Mouse (Mus musculus): Measurements from ENCODE around the gene Dennd5b.

Gene Dennd5b

GRCm38 (mm10) chr6:149101943-149102243 is 413 bp upstream of the Dennd5b start:
- DNase-seq (ENCODE audit: low read depth, low spot score): no peak

GRCm38 (mm10) chr6:149100174-149101075 is 1.1 kb downstream of the Dennd5b start:
- peak; percentile 51 for DNase-seq (ENCODE audit: low read depth, low spot score)

GRCm38 (mm10) chr6:149098993-149099392 is 2.5 kb downstream of the Dennd5b start:
- DNase-seq (ENCODE audit: low read depth, low spot score): no peak

GRCm38 (mm10) chr6:149097276-149097675 is 4.2 kb downstream of the Dennd5b start:
- DNase-seq (ENCODE audit: low read depth, low spot score): no peak

- DNase-seq (ENCODE audit: low read depth, low spot score): no peak
Observed at GRCm38 (mm10) chr6:149096233-149096632, 5.2 kb downstream of the Dennd5b start.

GRCm38 (mm10) chr6:149095389-149095788 is 6.1 kb downstream of the Dennd5b start:
- no peak for DNase-seq (ENCODE audit: low read depth, low spot score)

GRCm38 (mm10) chr6:149094555-149094954 is 6.9 kb downstream of the Dennd5b start:
- DNase-seq (ENCODE audit: low read depth, low spot score): no peak

- no peak for DNase-seq (ENCODE audit: low read depth, low spot score)
Observed at GRCm38 (mm10) chr6:149093465-149093864, 8.0 kb downstream of the Dennd5b start.

GRCm38 (mm10) chr6:149092406-149092805 is 9.1 kb downstream of the Dennd5b start:
- DNase-seq (ENCODE audit: low read depth, low spot score): no peak

GRCm38 (mm10) chr6:149077136-149077808 is 24.2 kb downstream of the Dennd5b start:
- DNase-seq (ENCODE audit: low read depth, low spot score): no peak

- DNase-seq (ENCODE audit: low read depth, low spot score): no peak
Observed at GRCm38 (mm10) chr6:149073854-149074253, 27.6 kb downstream of the Dennd5b start.

GRCm38 (mm10) chr6:149072873-149073272 is 28.6 kb downstream of the Dennd5b start:
- no peak for DNase-seq (ENCODE audit: low read depth, low spot score)

- DNase-seq (ENCODE audit: low read depth, low spot score): no peak
Observed at GRCm38 (mm10) chr6:149070592-149071124, 30.8 kb downstream of the Dennd5b start.

- DNase-seq (ENCODE audit: low read depth, low spot score): no peak
Observed at GRCm38 (mm10) chr6:149063382-149063781, 38.1 kb downstream of the Dennd5b start.

GRCm38 (mm10) chr6:149060670-149061387 is 40.7 kb downstream of the Dennd5b start:
- peak; percentile 71 for DNase-seq (ENCODE audit: low read depth, low spot score)

GRCm38 (mm10) chr6:149057947-149058391 is 43.5 kb downstream of the Dennd5b start:
- DNase-seq (ENCODE audit: low read depth, low spot score): no peak

- DNase-seq (ENCODE audit: low read depth, low spot score): no peak
Observed at GRCm38 (mm10) chr6:149054780-149055179, 46.7 kb downstream of the Dennd5b start.

GRCm38 (mm10) chr6:149050978-149051723 is 50.3 kb downstream of the Dennd5b start:
- no peak for DNase-seq (ENCODE audit: low read depth, low spot score)

- DNase-seq (ENCODE audit: low read depth, low spot score): no peak
Observed at GRCm38 (mm10) chr6:149040099-149040498, 61.4 kb downstream of the Dennd5b start.

- DNase-seq (ENCODE audit: low read depth, low spot score): peak; percentile 6
Observed at GRCm38 (mm10) chr6:149032198-149032597, 69.3 kb downstream of the Dennd5b start.

- DNase-seq (ENCODE audit: low read depth, low spot score): no peak
Observed at GRCm38 (mm10) chr6:149031377-149031776, 70.1 kb downstream of the Dennd5b start.

Measured in telencephalon, adult 2 months (tissue).